Mouse (Mus musculus): Measurements from ENCODE around the gene Afap1l2.

- no peak for TF ChIP-seq CTCF (IDR thresholded peaks at IDR 0.05; ENCODE audit: extremely low read depth, insufficient read depth, low read length)
- TF ChIP-seq POLR2A (IDR thresholded peaks at IDR 0.05; ENCODE audit: extremely low read depth, insufficient read depth, low read length): no peak
Measured at GRCm38 (mm10) chr19:56953856-56954255, 54.2 kb downstream of the Afap1l2 start.
